Mouse (Mus musculus) forebrain, embryonic 14.5 days (tissue): ENCODE measurements around the gene Ankfn1. TPM values are rescaled to one million over a fixed set of nuclear protein-coding genes. Genes with fewer than 3 reads are reported as not detected.

Source experiments
- ATAC-seq: fragments of 200-750 bp; cut with Nextera tagmentation; 2 replicates; pipeline ENCODE4 v1.8.0; 2017; ENCODE audit warnings: mild to moderate bottlenecking, moderate library complexity
- DNase-seq: peaks from one replicate; pipeline ENCODE4 v3.0.0-alpha.2; 2015; ENCODE audit warnings: low spot score
- H3K27ac ChIP-seq: fragments of 300-500 bp; sonication (generic); 2 replicates; pipeline ENCODE4 v1.5.1; 2014; ENCODE audit warnings: low read depth, mild to moderate bottlenecking, control low read depth, low read length, moderate library complexity
- H3K27me3 ChIP-seq: fragments of 300-500 bp; sonication (generic); replicated peaks from 2 replicates; pipeline ENCODE4 v1.6.1; 2014; ENCODE audit warnings: low read length, control low read depth, mixed read lengths; ENCODE audit not compliant: control insufficient read depth, insufficient read depth
- H3K36me3 ChIP-seq: fragments of 300-500 bp; sonication (generic); 2 replicates; pipeline ENCODE4 v1.6.1; 2014; ENCODE audit warnings: low read length, control low read depth; ENCODE audit not compliant: control insufficient read depth, insufficient read depth
- H3K4me1 ChIP-seq: fragments of 300-500 bp; sonication (generic); 2 replicates; pipeline ENCODE4 v1.6.1; 2014; ENCODE audit warnings: antibody characterized with exemption, low read length, control low read depth; ENCODE audit not compliant: control insufficient read depth, insufficient read depth
- H3K4me2 ChIP-seq: fragments of 300-500 bp; sonication (generic); 2 replicates; pipeline ENCODE4 v1.6.1; 2014; ENCODE audit warnings: mild to moderate bottlenecking, control low read depth, low read length
- H3K4me3 ChIP-seq: fragments of 300-500 bp; sonication (generic); 2 replicates; pipeline ENCODE4 v1.5.1; 2014; ENCODE audit warnings: low read depth, low read length, control low read depth
- H3K9ac ChIP-seq: fragments of 300-500 bp; sonication (generic); 2 replicates; pipeline ENCODE4 v1.6.1; 2014; ENCODE audit warnings: mild to moderate bottlenecking, low read length, control low read depth, moderate library complexity
- H3K9me3 ChIP-seq: fragments of 300-500 bp; sonication (generic); replicated peaks from 2 replicates; pipeline ENCODE4 v1.6.1; 2016; ENCODE audit warnings: low read length, control low read depth, mixed read lengths; ENCODE audit not compliant: control insufficient read depth
- WGBS: fragments of 180-500 bp; shearing (Covaris S2); extraction: QIAGEN DNeasy Blood & Tissue Kit; methylation state at CpG from one replicate; pipeline ENCODE4 v1.1.7; 2014; 5-methylcytosine and 5-hydroxymethylcytosine counted together
- polyA plus RNA-seq: library from polyadenylated mRNA; unstranded; fragments of >200 nt; fragmentation: Nextera tagmentation; extraction: Ambion mirVana; gene quantifications from 2 replicates; pipeline ENCODE4 v1.2.1, GENCODE M21; 2014

Ankfn1 gene
- polyA plus RNA-seq, 1 experiment from 2014 or later, result 2.4 TPM

DNA sequence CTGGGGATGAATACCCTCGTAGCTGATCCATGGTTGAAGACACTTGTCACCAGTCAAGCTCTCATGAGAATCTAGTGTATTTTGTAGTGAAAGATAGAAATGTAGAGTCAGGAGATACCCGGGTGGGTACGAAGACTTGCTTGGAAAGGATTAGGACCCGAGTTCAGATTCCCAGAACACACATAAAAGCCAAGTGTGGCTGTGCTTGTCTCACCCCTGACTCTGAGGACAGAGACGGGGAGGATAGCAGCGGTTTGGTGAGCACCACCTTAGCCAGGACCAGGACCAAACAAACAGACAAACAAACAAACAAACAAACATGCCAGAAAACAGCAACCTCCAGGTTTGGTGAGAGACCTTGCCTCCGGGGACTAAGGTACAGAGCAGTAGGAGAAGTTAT is 61.1 kb downstream of the Ankfn1 start:
- ATAC-seq, result no peak
- Histone ChIP-seq H3K27me3 (no peaks in the 10 kb centered on the region), H3K4me3 (no peak overlapping the region), H3K9ac (no peak overlapping the region), H3K4me1 (peaks cover 5% of the 10 kb centered on the region), H3K36me3 (no peaks in the 10 kb centered on the region), H3K4me2 (no peak overlapping the region), H3K27ac (no peak overlapping the region), H3K9me3 (no peaks in the 10 kb centered on the region)
- 96% methylated on average over 7 of the region's 7 CpGs for WGBS
- DNase-seq, result no peak

DNA sequence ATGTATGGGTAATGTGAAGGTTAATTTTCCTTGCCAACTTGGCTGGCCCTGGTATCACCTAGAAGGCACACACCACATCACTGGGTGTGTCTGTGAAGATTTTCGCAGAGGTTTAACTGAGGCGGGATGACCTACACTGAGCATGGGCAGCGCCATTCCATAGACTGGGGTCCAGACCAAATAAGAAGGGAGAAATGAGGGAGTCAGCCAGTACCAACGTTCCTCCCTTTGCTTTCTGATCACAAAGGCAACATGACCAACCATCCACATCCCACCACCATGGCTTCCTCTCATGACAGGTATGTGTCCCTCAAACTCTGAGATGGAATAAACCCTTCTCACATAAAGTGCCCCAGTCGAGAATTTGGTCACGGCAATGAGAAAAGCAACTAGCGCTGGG is 68.9 kb downstream of the Ankfn1 start:
- H3K4me2 ChIP-seq, result no peak overlapping the region
- 95% methylated on average over 7 of the region's 7 CpGs for whole genome bisulfite sequencing
- no peaks in the 10 kb centered on the region for H3K36me3 ChIP-seq
- H3K9me3 ChIP-seq, result no peaks in the 10 kb centered on the region
- H3K9ac ChIP-seq, result no peak overlapping the region
- no peaks in the 10 kb centered on the region for H3K27me3 ChIP-seq
- H3K27ac ChIP-seq, result no peak overlapping the region
- no peaks in the 10 kb centered on the region for H3K4me1 ChIP-seq
- H3K4me3 ChIP-seq, result no peak overlapping the region
- DNase-seq, result no peak
- no peak for ATAC-seq

GRCm38 (mm10) chr11:89696431-89697403 is 80.7 kb downstream of the Ankfn1 start:
- H3K4me2 ChIP-seq, result peak overlapping the region; percentile 49
- H3K4me3 ChIP-seq, result peak overlapping the region; percentile 23
- no peaks in the 10 kb centered on the region for H3K36me3 ChIP-seq
- peak overlapping the region; percentile 48 for H3K9ac ChIP-seq
- H3K4me1 ChIP-seq, result peaks cover 10% of the 10 kb centered on the region
- ATAC-seq, result peak; percentile 93
- 0 out of 2 replicates have a peak overlapping the region, but pooled peaks have one; percentile 15 for H3K27ac ChIP-seq
- peak; percentile 86 for DNase-seq
- no peaks in the 10 kb centered on the region for H3K9me3 ChIP-seq
- WGBS, result 12% methylated on average over 18 of the region's 18 CpGs
- no peaks in the 10 kb centered on the region for H3K27me3 ChIP-seq

- Histone ChIP-seq H3K4me1 (peaks cover 10% of the 10 kb centered on the region), H3K4me3 (no peak overlapping the region), H3K9me3 (no peaks in the 10 kb centered on the region), H3K27ac (no peak overlapping the region), H3K36me3 (no peaks in the 10 kb centered on the region), H3K9ac (no peak overlapping the region), H3K4me2 (no peak overlapping the region), H3K27me3 (no peaks in the 10 kb centered on the region)
- 93% methylated on average over 4 of the region's 4 CpGs for WGBS
- ATAC-seq (no peak), DNase-seq (no peak)
These were observed 83.8 kb downstream of the Ankfn1 start for GRCm38 (mm10) chr11:89693686-89694085.

DNA sequence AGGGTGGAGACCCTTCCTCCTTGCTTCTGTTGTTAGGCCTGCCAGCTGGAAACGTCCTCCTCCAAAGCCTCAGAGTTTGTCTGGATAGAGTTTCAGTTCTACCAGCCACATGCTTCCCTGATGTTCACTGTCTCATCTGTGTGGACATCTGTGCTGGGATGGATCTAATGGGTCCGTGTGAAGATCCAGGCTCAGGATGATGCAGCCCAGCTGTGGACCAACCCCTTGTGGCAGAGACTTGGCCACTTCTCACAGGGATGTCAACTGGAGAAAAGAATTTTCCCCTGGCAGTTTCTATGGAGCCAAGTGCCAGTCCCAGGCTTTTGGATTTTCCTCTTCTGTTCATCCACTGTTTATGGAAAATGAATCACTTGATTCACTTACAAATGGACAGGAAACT is 100.5 kb downstream of the Ankfn1 start:
- no peak overlapping the region for H3K4me3 ChIP-seq
- H3K27me3 ChIP-seq, result no peaks in the 10 kb centered on the region
- H3K4me1 ChIP-seq, result peaks cover 3% of the 10 kb centered on the region; the same call in 1 of the 2 replicates
- WGBS, result 80% methylated on average over 2 of the region's 2 CpGs
- no peaks in the 10 kb centered on the region for H3K9me3 ChIP-seq
- no peak overlapping the region for H3K4me2 ChIP-seq
- no peak overlapping the region for H3K9ac ChIP-seq
- ATAC-seq (no peak), DNase-seq (no peak)
- H3K27ac ChIP-seq, result no peak overlapping the region
- H3K36me3 ChIP-seq, result no peaks in the 10 kb centered on the region

DNA sequence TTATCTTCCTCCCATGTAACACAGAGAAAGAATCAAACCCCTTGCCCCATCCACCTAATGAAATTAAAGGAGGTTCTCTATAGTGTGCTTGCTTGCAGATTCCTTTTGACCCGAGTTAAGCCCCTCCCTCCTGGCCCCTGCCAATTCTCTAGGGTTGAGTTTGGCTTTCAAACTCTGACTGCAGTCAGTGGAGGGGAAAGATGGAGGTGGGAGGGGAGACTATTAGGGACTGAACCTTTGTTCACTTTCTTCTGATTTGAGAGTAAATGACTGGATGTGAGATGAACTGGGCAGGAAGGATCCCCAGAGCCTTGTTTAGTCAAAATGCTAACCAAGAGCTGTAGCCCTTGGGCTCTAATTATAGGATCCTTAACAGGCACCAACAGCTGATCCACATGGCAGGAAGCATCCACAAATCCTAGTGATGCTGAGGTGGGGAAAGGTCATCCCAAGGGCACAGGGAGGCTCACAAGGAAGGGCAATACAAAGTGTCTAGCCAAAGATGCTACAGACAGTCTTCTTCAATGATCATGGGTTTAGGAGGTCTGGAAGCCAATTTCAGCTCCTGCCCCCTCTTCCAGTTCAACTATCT is 103.4 kb downstream of the Ankfn1 start:
- Histone ChIP-seq H3K36me3 (no peaks in the 10 kb centered on the region), H3K4me3 (no peak overlapping the region), H3K27me3 (no peaks in the 10 kb centered on the region), H3K4me1 (peaks cover 3% of the 10 kb centered on the region; the same call in 1 of the 2 replicates), H3K27ac (no peak overlapping the region), H3K4me2 (no peak overlapping the region), H3K9ac (no peak overlapping the region), H3K9me3 (no peaks in the 10 kb centered on the region)
- DNase-seq (no peak), ATAC-seq (no peak)
- WGBS, result 0% methylated on average over 1 of the region's 1 CpGs

GRCm38 (mm10) chr11:89672510-89673085 is 104.9 kb downstream of the Ankfn1 start:
- ATAC-seq (no peak), DNase-seq (no peak)
- no peak overlapping the region for H3K9ac ChIP-seq
- H3K4me2 ChIP-seq, result no peak overlapping the region
- H3K27me3 ChIP-seq, result no peaks in the 10 kb centered on the region
- 59% methylated on average over 3 of the region's 3 CpGs for WGBS
- H3K4me3 ChIP-seq, result no peak overlapping the region
- peaks cover 3% of the 10 kb centered on the region; the same call in 1 of the 2 replicates for H3K4me1 ChIP-seq
- no peak overlapping the region for H3K27ac ChIP-seq
- H3K36me3 ChIP-seq, result no peaks in the 10 kb centered on the region
- no peaks in the 10 kb centered on the region for H3K9me3 ChIP-seq

- H3K9me3 ChIP-seq, result no peaks in the 10 kb centered on the region
- no peak overlapping the region for H3K9ac ChIP-seq
- DNase-seq (peak; percentile 39), ATAC-seq (no peak)
- H3K27me3 ChIP-seq, result no peaks in the 10 kb centered on the region
- H3K4me2 ChIP-seq, result no peak overlapping the region
- 32% methylated on average over 14 of the region's 14 CpGs for WGBS
- no peak overlapping the region for H3K4me3 ChIP-seq
- H3K4me1 ChIP-seq, result 0 out of 2 replicates have a peak, but pooled peaks cover 2% of the 10 kb centered on the region
- H3K27ac ChIP-seq, result no peak overlapping the region
- H3K36me3 ChIP-seq, result no peaks in the 10 kb centered on the region
These were observed 112.1 kb downstream of the Ankfn1 start for GRCm38 (mm10) chr11:89665170-89665880.
